Mouse (Mus musculus): ENCODE measurements around the gene Gpr25.

Gpr25 gene

DNA sequence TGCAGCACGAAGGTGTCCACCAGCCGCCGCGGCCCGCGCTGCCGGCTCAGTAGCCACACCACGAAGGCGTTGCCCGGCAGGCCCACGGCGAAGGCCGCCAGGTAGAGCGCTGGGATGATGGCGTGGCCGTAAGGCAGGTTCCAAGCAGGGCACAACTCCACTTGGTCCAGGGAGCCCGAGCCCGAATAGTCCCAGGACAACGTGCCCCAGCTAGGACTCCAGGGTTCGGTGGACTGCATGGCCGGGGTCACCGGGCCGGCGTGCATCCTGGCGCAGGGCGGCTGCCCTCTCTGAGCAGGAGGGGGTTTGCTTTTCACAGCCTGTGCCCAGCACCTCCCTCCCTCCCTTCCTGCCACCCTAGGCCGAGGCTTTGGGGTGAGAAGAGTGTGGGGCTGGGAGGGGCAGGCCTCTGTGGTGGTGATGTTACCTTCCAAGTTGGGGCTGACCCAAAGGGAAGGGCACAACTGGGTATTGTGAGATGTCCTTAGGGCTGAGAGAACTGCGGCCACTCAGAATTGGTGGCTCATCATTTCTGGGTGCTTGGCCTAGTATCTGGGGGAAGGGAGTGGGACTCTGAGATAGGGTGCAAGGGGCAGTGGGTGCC is at the start of gene Gpr25:
Gene Gpr25, minus strand, starts transcription at position 239 of the 604 bp plus-strand sequence.
- no peak for DNase-seq (ENCODE audit: low spot score in 2 of 2)

DNA sequence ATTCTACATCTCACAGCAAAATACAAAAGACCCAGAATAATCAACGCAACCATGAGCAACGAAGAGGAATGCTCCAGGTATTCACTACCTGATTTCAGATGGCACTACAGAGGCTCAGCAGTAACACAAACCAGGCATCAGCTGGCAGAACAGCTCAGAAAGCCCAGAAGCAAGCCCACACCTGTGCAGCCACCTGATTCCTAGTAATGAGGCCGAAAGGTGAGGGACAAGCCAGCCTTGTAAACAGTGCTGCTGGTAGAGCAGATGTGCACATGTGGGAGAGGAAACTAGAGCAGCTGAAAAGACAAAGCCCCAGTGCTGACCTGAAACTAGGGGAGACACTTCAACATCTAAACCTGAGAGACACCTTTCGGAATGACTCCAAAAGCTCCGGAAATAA is 48.5 kb upstream of the Gpr25 start:
- no peak for DNase-seq (ENCODE audit: low spot score in 2 of 2)

DNA sequence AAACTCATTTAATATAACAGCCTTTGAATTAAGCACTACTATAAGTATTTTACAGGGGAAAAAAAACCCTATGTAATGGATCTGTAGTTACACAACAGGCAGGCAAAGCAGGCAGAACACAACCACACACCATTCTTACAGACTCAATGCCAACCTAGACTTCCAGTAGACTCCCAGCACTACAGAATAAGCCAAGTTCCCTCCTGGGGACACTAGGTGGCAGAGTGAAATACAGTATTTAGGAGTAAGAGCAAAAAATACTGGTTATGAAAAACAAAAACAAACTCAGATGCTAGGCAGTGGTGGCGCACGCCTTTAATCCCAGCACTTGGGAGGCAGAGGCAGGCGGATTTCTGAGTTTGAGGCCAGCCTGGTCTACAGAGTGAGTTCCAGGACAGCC is 45.8 kb upstream of the Gpr25 start:
- DNase-seq (ENCODE audit: low spot score in 2 of 2): no peak

DNA sequence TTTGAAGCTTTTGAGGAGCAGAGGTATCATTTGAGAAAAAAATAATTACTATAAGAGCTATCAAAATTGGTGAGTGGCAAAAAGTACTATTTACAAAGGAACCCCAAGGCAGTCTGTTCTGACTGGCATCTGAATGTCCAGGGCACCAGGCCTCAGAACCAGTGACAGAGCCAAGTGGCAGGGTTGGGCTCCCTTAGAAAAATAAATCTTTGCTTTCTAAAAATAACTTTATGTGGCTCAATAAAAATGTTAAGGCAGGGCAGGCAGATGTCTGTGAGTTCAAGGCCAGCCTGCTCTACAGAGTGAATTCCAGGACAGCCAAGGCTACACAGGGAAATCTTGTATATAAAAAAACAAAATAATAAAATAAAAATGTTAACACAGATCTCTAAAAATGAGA is 33.3 kb upstream of the Gpr25 start:
- DNase-seq (ENCODE audit: low spot score in 2 of 2): no peak

DNA sequence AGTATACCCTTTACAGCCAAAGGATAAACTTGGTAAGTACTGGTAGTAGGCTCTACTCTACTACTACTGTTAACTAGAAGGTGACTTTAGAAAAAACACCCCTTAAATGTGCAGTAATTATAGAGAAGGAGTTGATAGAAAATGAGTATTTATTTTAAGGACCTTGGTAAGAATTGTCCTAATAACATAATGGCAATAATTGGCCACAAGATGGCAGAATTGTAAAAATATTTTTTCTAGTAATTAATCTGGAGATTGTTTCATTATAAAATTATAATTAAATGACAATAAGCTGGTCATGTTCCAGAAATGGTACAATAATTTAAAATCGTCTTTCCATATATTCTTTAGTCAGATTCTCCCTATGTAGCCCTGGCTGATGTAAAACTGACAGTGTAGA is 29.1 kb upstream of the Gpr25 start:
- no peak for DNase-seq (ENCODE audit: low spot score in 2 of 2)

DNA sequence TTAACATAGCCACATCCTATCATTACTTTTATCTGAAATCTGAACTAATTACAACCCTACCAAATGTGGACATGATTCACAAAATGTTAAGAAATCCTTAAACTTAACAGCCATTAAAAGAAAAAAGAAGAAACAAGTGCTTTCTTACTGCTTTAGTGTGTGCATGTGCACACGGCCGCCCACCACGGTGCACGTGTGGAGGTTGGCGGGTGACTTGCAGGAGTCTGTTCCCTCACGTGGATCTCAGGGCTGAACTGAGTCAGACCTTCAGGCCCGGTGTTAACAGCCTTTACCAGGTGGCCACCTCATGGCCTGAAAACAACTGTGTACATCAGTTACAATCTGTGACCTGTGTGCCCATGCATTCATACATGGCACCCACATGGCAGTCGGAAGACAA is 16.7 kb upstream of the Gpr25 start:
- no peak for DNase-seq (ENCODE audit: low spot score in 2 of 2)

DNA sequence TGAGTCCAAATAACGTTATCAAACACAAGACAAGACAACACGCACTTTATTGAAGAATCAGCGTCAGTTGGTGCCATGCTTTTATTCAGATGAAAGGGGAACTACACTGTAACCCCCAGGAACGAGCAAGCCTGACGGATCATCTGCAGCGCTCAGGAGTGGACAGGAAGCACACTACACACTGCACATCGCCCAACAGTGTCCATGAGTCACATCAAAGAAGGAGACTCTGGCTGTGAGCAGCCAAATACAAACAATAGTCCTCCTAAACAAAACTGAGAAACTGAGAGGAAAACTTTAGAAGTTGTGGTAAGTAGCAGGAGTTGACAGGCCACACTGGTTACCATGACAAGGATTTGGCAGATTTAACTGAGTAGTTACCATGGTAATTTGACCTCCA is 7.6 kb upstream of the Gpr25 start:
- DNase-seq (ENCODE audit: low spot score in 2 of 2): no peak

DNA sequence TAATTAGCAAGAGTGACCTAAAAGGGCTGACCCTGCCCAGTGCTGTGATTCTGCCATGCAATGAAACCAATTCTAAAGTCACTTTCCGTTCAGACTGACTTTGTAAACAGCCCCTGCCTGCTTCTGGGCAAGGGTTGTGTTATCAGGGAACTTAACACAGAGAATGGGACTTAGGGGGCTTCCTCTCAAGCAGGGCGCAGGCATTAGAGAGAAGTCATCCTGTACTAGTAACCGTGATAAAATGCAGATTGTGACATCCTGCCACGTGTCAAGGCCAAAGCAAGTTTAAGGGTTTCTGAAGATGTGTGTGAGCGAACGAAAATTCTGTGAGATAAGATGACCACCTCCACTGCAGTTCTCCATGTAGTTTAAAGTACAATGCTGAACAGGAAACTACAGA is 5.5 kb upstream of the Gpr25 start:
- DNase-seq (ENCODE audit: low spot score in 2 of 2): peak in 1 of 2 experiments; percentile 14

DNA sequence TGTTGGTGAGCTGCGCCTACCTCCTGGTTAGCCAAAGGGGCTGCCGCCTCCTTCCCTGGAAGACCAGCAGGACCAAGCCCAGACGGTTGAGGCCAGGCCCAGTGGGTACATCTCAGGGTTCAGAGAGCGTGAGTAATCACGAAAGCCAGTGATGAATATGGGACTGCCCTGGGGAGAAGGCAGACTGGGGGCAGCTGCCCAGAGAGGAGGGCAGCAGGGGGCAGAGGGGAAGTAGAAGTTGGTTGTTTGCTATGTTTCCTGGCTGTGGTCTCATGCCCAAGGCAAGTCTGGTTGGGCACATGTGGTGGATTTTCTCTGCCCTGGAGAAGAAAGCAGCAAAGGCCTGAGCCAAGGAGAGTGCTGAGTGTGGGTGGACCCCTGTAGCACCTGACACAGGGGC is 2.7 kb upstream of the Gpr25 start:
- no peak for DNase-seq (ENCODE audit: low spot score in 2 of 2)

DNA sequence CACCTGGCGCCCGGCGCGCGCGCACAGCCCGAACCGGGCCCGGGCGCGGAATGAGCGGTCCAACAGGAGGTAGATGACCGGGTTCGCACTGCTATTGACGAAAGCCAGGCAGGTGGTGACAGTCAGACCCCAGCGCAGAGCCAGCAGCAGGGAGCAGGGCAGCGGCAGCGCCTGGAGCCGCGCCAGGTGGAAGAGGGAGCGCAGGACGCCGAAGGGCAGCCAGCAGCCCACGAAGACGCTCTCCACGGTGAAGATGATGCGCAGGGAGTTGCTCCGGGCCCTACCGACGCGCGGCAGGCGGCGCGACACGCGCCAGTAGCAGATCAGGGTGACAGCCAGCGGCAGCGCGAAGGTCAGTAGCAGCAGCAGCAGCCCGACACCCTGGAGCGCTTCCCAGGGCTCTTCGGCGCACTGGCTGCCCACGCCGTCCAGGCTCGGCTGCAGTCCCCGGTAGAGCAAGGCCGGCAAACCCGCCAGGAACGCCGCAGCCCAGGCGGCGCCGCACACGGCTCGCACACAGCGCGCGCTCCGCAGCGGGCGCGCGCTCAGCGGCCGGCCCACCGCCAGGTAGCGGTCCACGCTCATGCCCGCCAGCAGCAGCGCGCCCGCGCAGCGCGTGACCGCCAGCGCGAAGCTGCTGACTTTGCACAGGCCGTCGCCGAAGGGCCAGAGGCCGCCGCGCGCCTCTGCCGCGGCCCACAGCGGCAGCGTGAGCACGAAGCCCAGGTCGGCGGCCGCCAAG is 609 bp downstream of the Gpr25 start:
- peak in 1 of 2 experiments; percentile 31 for DNase-seq (ENCODE audit: low spot score in 2 of 2)

DNA sequence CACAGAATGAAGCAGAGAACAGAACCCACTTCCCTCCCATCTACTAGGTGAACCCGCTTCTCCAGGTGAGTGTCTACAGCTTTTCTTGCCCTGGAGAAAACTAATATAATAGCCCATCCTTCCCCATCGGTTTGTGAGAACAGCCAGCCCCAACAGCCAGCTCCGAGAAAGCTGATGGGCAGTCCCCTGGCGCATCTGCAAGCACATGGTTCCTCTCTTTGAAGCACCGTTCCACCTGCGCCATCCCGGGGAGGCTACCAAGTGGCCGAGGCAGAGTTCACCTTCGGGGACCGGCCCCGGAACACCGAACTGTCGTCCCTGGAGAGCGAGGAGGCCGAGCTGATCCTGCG is 1.2 kb downstream of the Gpr25 start:
- DNase-seq (ENCODE audit: low spot score in 2 of 2): no peak

DNA sequence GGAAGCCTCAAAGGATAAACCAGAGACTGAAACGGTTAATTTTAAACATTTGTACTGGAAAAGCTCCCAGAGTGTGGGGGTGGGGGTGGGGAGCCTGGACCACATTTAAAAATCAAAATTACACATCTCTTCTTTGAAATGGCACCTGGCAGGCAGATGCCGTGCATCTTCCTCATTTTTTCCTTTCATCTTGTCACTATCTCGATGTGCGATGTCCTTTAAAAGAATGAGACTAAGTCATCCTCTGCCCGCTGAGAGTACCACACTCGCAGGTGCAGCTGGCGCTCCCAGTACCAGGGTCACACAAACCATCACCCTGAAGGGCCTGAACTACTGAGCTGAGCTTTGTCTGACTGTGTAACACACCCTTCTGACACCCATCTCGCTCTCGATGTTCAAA is 2.2 kb downstream of the Gpr25 start:
- DNase-seq (ENCODE audit: low spot score in 2 of 2): no peak

DNA sequence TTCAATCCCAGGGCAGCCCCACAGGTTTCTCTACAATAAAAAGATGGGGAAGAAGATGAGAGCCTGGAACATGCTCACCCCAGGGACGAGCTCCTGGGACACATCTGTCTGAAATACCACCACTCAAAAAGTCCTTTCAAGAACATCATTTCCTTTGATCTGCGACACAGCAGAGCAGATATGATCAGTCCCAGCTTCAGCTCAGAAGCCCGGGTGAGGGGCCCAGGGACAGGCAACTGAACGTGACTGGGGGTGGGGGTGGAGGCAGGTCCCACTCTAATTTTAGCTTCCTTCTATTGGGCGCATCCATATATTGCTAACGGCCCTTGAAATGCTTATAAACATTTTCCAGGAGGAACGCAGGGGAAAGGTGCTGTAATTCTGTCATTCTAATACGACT is 5.0 kb downstream of the Gpr25 start:
- DNase-seq (ENCODE audit: low spot score in 2 of 2): no peak

DNA sequence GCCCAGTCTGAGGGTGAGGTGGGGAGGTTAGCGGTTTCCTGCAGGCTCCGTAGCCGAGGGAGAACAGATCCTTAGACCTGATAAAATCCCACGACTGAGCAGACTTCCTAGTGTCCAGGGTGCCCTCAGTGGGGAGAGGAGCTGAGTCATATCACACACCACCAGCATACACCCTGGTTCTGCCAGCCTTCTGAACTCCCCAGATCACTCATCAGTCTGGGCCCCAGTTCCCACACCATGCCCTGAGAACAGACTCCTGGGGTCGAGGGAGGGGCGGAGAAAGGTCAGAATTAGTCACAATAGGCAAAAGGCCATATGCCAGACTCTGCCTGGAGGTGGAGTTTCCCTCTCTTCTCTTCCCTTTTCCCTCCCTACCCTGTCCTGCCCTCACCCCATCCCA is 5.5 kb downstream of the Gpr25 start:
- DNase-seq (ENCODE audit: low spot score in 2 of 2): no peak

DNA sequence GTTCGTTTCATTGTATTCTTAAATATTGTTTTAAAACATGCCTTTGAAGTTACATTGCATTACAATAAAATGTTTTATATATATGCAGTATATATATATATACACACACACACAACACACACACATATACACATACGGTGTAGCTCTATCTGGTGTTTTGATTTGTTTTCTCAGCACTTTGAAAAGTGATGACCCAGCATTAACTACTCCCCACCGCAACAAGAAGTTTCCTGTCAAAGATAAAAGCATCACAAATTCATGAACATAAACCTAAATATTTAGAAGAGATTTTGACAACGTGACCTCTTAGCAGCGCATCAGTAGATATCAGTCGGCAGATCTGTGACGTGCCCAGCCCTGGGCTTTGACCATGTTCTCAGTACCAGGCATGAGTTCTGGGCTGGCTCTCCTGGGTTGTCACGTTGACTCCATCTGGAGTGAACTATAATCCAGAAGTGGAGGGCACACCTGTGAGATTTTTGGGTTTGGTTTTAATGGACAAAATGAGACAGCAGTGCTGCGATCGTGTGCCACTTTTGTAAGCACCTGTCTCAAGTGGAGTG is 6.1 kb downstream of the Gpr25 start:
- no peak for DNase-seq (ENCODE audit: low spot score in 2 of 2)

DNA sequence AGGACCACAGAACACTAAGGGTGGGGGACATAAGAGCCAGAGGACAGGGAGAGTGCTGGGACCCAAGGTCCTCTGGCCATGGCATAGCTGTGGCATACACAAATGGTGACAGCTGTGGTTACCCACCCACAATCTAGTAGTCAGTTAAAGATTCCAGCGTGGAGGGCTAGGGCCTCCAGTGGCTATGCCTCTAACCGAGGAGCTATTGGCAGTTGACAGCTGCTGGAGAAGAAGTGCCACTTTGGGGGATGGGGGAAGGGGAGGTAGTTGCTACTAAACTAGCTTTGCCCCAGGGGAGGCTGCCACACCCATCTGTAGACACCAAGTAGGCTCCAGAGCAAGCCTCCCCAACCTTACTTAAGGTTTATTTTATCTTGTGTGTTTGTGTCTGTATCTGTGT is 7.2 kb downstream of the Gpr25 start:
- no peak for DNase-seq (ENCODE audit: low spot score in 2 of 2)

DNA sequence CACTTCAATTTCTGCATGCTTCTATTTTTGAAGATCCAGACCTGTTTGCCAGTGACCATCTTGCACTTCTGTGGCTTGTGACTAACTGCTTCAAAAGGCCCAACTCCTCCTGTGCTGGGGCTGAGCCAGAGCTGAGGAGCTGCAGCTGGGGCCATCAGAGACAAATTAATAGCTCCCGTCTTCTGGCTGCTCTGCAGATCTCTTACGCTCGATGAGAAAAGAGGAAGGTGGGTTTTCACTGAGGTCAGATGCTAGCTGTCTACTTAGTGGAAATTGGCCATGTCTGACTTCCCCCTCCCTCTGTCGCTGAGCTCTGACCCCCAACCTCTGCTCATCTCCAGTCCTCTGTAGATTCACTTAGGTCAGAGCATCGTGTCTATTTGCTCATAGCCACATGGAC is 11.0 kb downstream of the Gpr25 start:
- DNase-seq (ENCODE audit: low spot score in 2 of 2): no peak

DNA sequence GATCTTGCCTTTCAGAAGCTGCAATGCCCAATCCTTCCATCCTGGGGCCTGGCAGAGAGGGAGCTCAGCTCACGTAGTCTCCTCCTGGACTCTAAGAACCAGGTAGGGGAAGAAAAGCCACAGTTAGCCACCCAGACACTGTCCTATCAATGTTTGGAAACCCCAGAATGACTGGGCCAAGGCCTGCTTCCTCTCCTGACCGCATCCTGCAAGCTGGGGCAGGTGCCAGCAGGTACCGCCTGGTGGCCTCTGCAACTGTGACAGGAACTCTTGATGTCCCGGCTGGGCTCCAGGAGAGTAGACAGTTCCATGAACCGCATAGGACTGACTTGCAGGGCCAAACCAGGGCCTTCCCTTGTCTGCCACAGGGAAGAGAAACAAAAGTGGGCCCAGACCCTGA is 13.3 kb downstream of the Gpr25 start:
- no peak for DNase-seq (ENCODE audit: low spot score in 2 of 2)

DNA sequence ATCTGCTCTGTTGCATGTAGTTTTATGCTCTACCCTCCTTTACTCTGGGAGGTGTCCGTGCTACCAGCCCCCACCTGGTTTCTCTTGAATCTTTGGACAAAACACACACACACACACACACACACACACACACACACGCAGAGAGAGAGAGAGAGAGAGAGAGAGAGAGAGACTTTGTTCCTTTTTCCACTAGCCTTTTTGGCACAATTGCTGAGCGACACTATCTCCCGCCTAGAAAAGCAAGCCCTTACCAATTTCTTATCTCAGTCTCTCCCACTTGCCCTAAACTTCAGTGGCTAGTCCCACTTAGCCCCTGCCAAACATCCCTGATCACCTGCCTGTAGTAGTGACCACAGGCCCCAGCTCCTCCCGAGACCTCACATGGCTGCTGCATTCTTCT is 16.2 kb downstream of the Gpr25 start:
- no peak for DNase-seq (ENCODE audit: low spot score in 2 of 2)

DNA sequence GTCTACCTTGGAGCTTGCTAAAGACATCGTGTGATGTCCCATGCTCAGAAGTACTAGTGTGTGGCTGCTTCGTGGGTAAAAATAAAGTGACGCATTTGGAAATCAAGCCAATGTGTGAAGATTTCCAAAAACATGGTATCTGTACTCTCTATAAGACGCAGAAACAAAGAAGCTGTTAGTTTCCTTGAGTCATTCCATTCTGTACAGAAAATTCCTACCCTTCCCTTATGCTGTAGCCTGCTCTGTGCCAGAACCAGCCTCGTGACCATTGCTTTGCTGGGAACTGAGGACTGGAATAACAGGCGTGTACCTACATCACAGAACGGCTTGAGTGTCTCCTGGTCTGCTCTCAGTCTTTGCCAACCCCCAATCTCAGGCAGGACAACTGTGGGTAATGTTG is 18.9 kb downstream of the Gpr25 start:
- DNase-seq (ENCODE audit: low spot score in 2 of 2): no peak

DNA sequence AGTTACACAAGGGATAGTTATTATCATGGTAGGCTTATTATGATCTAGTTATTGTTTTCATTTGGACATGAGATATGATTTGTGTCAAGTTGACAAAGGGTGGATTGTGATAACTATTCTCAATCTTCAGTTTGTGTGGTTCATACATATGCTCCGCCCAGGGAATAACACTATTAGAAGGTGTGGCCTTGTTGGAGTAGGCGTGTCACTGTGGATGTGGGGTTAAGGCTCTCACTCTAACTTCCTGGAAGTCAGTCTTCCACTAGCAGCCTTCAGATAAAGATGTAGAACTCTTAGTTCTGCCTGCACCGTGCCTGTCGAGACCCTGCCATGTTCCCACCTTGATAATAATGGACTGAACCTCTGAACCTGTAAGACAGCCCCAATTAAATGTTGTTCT is 22.2 kb downstream of the Gpr25 start:
- no peak for DNase-seq (ENCODE audit: low spot score in 2 of 2)

DNA sequence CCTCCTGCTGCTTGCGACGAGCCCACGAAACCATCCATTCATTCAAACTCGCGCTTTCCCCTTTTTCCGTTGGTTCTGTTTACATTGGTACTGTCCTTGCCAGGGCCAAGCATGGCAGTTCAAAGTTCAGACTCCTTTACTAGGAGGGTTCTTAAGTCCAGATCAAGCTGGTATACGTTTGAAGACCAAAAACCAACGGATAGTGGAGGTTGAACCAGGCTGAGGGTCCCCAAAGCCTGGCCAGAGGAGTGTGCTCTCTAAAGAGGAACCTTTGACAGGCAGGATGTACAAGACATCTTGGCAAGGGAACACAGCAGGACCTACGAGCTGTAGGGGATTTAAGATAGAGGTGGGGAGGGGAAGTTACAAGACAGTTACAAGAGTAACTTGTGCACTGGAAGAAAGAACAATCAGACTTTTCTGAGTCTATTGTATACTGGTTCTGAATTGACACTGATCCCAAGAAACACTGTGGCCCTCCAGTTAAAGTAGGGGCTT is 26.0 kb downstream of the Gpr25 start:
- DNase-seq (ENCODE audit: low spot score in 2 of 2): no peak

DNA sequence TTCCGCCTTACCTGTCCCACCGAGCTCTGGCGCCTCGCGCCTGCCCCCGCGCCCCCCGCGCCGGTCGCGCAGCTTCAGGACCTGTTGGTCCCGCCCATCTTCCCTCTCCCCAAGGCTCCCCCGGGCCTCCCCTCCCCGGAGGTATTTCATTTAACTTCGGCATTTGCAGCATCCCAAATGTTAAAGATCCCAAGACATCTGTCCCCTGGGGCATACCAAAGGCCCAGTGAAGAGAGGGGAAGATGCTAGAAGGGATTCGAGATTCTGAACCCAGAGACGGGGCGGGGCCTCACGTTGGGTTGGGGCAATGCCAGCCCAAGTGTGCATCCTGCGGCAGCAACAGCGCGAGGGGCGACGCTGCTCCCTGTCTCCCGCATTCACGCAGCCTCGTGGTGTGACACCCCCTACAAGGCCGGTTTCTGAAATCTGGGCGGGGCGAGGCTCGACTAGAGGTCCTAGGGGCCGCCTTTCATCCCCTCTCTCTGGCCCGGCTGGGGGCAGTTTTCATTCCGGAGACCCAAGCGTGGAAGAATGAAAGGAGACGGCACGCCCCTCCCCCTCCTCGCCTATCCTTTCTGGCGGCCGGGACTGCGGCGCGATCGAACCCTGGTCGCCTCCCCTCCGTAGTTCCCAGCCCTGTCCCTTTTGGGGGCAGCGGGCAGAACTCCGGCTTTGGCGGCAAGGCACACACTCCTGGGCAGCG is 26.6 kb downstream of the Gpr25 start, which contains the start of gene Inava:
Gene Inava, minus strand, starts transcription at position 373 of the 703 bp plus-strand sequence.
- DNase-seq (ENCODE audit: low spot score in 2 of 2): no peak
